Mouse (Mus musculus): ENCODE measurements around the gene Myom3.

DNA sequence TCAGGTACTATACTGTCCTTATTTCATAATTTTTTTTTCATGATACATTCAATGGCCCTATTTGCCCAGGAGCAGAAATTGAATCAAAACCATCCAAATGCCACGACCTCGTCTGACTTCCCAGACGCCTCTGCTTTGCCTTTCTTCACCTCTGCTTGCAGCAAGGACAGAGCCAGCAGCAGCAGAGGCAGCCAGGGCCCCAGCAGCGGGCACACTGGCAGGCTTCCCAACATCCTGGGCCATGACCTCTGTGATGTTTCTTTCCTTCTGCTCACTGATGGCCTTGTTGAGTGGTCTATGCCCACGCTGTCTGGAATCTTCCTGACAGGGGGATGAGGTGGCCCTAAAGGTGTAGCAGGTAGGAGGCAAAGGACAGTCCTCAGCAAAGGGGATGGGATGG, 88.1 kb downstream of the Myom3 start:
- no peak for TF ChIP-seq CTCF (IDR thresholded peaks at IDR 0.05)
- no peak for TF ChIP-seq POLR2A (IDR thresholded peaks at IDR 0.05; ENCODE audit: insufficient read depth, low read depth, low read length)
- TF ChIP-seq EP300 (IDR thresholded peaks at IDR 0.05; ENCODE audit: insufficient read depth, low read depth, low read length): peak; percentile 51; the same call in 1 of the 2 replicates

All from heart, adult 2 months (tissue).